9 mouse cellular contexts compared by ENCODE assay signal in the genomic region with DNA sequence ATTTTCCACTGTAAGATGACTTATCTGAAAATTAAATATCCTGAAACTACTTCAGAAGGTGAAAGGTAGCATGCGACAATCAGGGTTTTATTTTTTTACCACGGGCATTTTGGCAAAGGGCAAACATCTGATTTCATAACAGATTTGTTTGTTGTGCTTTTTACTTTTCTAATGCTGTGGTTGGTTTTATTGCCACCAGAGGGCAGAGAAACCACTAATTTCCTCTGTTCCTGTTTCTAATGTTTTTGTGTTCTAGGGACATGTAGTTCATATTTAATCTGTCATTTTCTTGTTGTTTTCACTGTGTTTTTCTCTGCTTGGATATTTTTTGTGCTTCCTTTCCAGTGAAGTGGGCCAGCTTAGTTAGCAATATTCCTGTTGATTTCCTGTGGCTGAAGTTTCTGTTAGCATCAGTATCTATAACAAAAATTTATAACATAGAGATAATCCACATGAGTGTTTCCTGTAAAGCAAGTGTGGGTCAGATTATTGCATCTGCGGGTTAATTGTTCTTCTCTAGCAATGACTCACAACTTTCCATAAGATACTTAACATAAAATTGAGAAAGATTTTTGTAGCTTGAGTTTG. TPM values are rescaled to one million over a fixed set of nuclear protein-coding genes. Genes with fewer than 3 reads are reported as not detected.
DNase-seq lines count a peak whose midpoint lies in the region; ATAC-seq and TF ChIP-seq lines count a peak whose summit lies in the region.
"Had no signal": no experiment of that assay in that cellular context is flagged by ENCODE, and none has a peak within 500 bp of the region (broad histone marks: within the 10 kb centered on the region; RNA-seq: fewer than 3 reads in every experiment).

No protein-coding gene starts in this region.

- no peak for TF ChIP-seq POLR2A in thymus, adult 2 months (IDR thresholded peaks at IDR 0.05; ENCODE audit: control insufficient read depth, extremely low read depth, insufficient read depth, low read length, poor library complexity)

- ATAC-seq in heart, embryonic 15.5 days (replicated peaks; ENCODE audit: insufficient number of reproducible peaks, insufficient read depth, low FRiP score, low read depth), result no peak
- no peak for ATAC-seq in liver, postnatal 0 days

- H3K9ac ChIP-seq in heart, embryonic 15.5 days, result no peak overlapping the region
- no peak overlapping the region for H3K9ac ChIP-seq in liver, postnatal 0 days (replicated peaks)

- intact Hi-C loops in gastrocnemius, postnatal 14 days (cut with DNase I; ENCODE audit: low total_unique reads), result loop anchor here (5.0 to 10.0 kb wide), 2 partner anchors 555 to 853 kb away; no protein-coding TSS in a partner anchor

- H3K27ac ChIP-seq in thymus, adult 2 months (ENCODE audit: control insufficient read depth, insufficient read depth, low read length), result no peak overlapping the region
- no peak overlapping the region for H3K27ac ChIP-seq in heart, embryonic 15.5 days
- H3K27ac ChIP-seq in liver, postnatal 0 days (ENCODE audit: low read depth), result no peak overlapping the region

- H3K36me3 ChIP-seq in thymus, adult 2 months (ENCODE audit: control insufficient read depth, insufficient read depth, low read length), result no peaks in the 10 kb centered on the region
- no peaks in the 10 kb centered on the region for H3K36me3 ChIP-seq in heart, embryonic 15.5 days
- no peaks in the 10 kb centered on the region for H3K36me3 ChIP-seq in liver, postnatal 0 days (replicated peaks; ENCODE audit: insufficient read depth, low read length)

- no peak overlapping the region for H3K4me3 ChIP-seq in thymus, adult 2 months (ENCODE audit: control insufficient read depth, insufficient read depth, low read length)
- no peak overlapping the region for H3K4me3 ChIP-seq in heart, embryonic 15.5 days
- no peak overlapping the region for H3K4me3 ChIP-seq in liver, postnatal 0 days (ENCODE audit: low read depth, low read length)
- H3K4me3 ChIP-seq: myocyte had no signal

- 11% methylated on average over 3 of the region's 3 CpGs for WGBS in thymus, adult 2 months
- WGBS in heart, embryonic 15.5 days, result 46% methylated on average over 3 of the region's 3 CpGs
- whole genome bisulfite sequencing in liver, postnatal 0 days (ENCODE audit: insufficient replicate concordance), result 28% methylated on average over 3 of the region's 3 CpGs

- H3K9me3 ChIP-seq in heart, embryonic 15.5 days (replicated peaks), result no peaks in the 10 kb centered on the region
- no peaks in the 10 kb centered on the region for H3K9me3 ChIP-seq in liver, postnatal 0 days (ENCODE audit: low read length)

- peak; percentile 36 for DNase-seq in gastrocnemius, adult 18-20 months (ENCODE audit: low spot score)
- DNase-seq in gastrocnemius, postnatal 14 days, result no peak
- DNase-seq in thymus, adult 2 months, result peak; percentile 39
- DNase-seq in thymus, postnatal 25 days, result no peak
- no peak for DNase-seq in liver, postnatal 0 days
- no peak for DNase-seq in ovary, postnatal 36 days (ENCODE audit: low spot score)
- DNase-seq in thymus, postnatal 4 days, result no peak

- 0 out of 2 replicates have a peak overlapping the region, but pooled peaks have one; percentile 93 for H3K4me2 ChIP-seq in heart, embryonic 15.5 days
- H3K4me2 ChIP-seq in liver, postnatal 0 days (ENCODE audit: low read depth, low read length), result no peak overlapping the region

- peaks cover 7% of the 10 kb centered on the region for H3K4me1 ChIP-seq in thymus, adult 2 months (replicated peaks; ENCODE audit: control insufficient read depth, insufficient read depth, low read length)
- peaks cover 18% of the 10 kb centered on the region for H3K4me1 ChIP-seq in heart, embryonic 15.5 days (replicated peaks)
- peaks cover 5% of the 10 kb centered on the region; the same call in 1 of the 2 replicates for H3K4me1 ChIP-seq in liver, postnatal 0 days (ENCODE audit: insufficient read depth)

- TF ChIP-seq CTCF in thymus, adult 2 months (IDR thresholded peaks at IDR 0.05; ENCODE audit: borderline replicate concordance, control insufficient read depth, extremely low read depth, insufficient read depth, low read length, poor library complexity), result no peak
- TF ChIP-seq CTCF in liver, postnatal 0 days (IDR thresholded peaks at IDR 0.05; ENCODE audit: low read depth), result peak; percentile 46

- no peaks in the 10 kb centered on the region for H3K27me3 ChIP-seq in thymus, adult 2 months (ENCODE audit: control insufficient read depth, insufficient read depth, low read length)
- H3K27me3 ChIP-seq in heart, embryonic 15.5 days, result no peaks in the 10 kb centered on the region; the same call in 1 of the 2 replicates
- peaks cover 24% of the 10 kb centered on the region for H3K27me3 ChIP-seq in liver, postnatal 0 days (ENCODE audit: insufficient read depth, low read length)

- no peak for TF ChIP-seq EP300 in liver, postnatal 0 days (IDR thresholded peaks at IDR 0.05; ENCODE audit: low read depth)

RNA-seq across cellular contexts. Expression of gene Plxdc2, which starts 3.3 kb away (rescaled TPM):
- 10 to 100 TPM in 1 of 2 experiments, 1 to 10 TPM in 1; 9.9 to 12.6 TPM for total RNA-seq in gastrocnemius, adult 18-20 months (2021)
- 10 to 100 TPM; 22.5 to 27.9 TPM for total RNA-seq in gastrocnemius, postnatal 14 days (2021)
- 13.3 and 14.0 TPM in 2 replicates for polyA plus RNA-seq in thymus, adult 2 months (2012; rRNA removed)
- 18.2 and 26.6 TPM in 2 replicates for polyA plus RNA-seq in heart, embryonic 15.5 days (2015; fragmentation: Nextera tagmentation; extraction: Ambion mirVana)
- polyA plus RNA-seq in liver, postnatal 0 days (2015; fragmentation: Nextera tagmentation; extraction: Ambion mirVana), result 0.70 and 0.81 TPM in 2 replicates

Comparison
In these comparisons a context has a peak if more than half of its experiments do, and no peak if none do; other contexts are left out.
1. DNase-seq: peak in gastrocnemius, adult 18-20 months (single experiment) and thymus, adult 2 months (single experiment); none in gastrocnemius, postnatal 14 days (single experiment), thymus, postnatal 25 days (single experiment), liver, postnatal 0 days (single experiment), ovary, postnatal 36 days (single experiment) and thymus, postnatal 4 days (single experiment).